Mouse (Mus musculus): Measurements from ENCODE around the gene Impg1. TPM values are rescaled to one million over a fixed set of nuclear protein-coding genes. Genes with fewer than 3 reads are reported as not detected.

Impg1 gene
- total RNA-seq (2021): not detected

GRCm38 (mm10) chr9:80465381-80465780 is at the start of gene Impg1:
Impg1 (minus strand) TSS chr9:80465481.
- no peak for DNase-seq

GRCm38 (mm10) chr9:80509464-80510153 is 44.3 kb upstream of the Impg1 start:
- DNase-seq: no peak

- DNase-seq: no peak
Observed at GRCm38 (mm10) chr9:80504496-80505012, 39.3 kb upstream of the Impg1 start.

- no peak for DNase-seq
Observed at GRCm38 (mm10) chr9:80491591-80491990, 26.3 kb upstream of the Impg1 start.

GRCm38 (mm10) chr9:80460420-80460819 is 4.9 kb downstream of the Impg1 start:
- DNase-seq: no peak

- DNase-seq: no peak
Observed at GRCm38 (mm10) chr9:80450467-80451261, 14.6 kb downstream of the Impg1 start.

GRCm38 (mm10) chr9:80441096-80441710 is 24.1 kb downstream of the Impg1 start:
- no peak for DNase-seq

GRCm38 (mm10) chr9:80391404-80391803 is 73.9 kb downstream of the Impg1 start:
- DNase-seq: no peak

GRCm38 (mm10) chr9:80391002-80391401 is 74.3 kb downstream of the Impg1 start:
- no peak for DNase-seq

- DNase-seq: no peak
Observed at GRCm38 (mm10) chr9:80387890-80388289, 77.4 kb downstream of the Impg1 start.

- DNase-seq: no peak
Observed at GRCm38 (mm10) chr9:80386492-80386891, 78.8 kb downstream of the Impg1 start.

- peak; percentile 14 for DNase-seq
Observed at GRCm38 (mm10) chr9:80386000-80386399, 79.3 kb downstream of the Impg1 start.

- no peak for DNase-seq
Observed at GRCm38 (mm10) chr9:80382711-80383110, 82.6 kb downstream of the Impg1 start.

- DNase-seq: no peak
Observed at GRCm38 (mm10) chr9:80380078-80380645, 85.1 kb downstream of the Impg1 start.

GRCm38 (mm10) chr9:80374100-80374499 is 91.2 kb downstream of the Impg1 start:
- no peak for DNase-seq

- no peak for DNase-seq
Observed at GRCm38 (mm10) chr9:80373304-80373739, 92.0 kb downstream of the Impg1 start.

- no peak for DNase-seq
Observed at GRCm38 (mm10) chr9:80368636-80369035, 96.6 kb downstream of the Impg1 start.

- DNase-seq: no peak
Observed at GRCm38 (mm10) chr9:80367520-80368204, 97.6 kb downstream of the Impg1 start.

- DNase-seq: no peak
Observed at GRCm38 (mm10) chr9:80360063-80360462, 105.2 kb downstream of the Impg1 start.

- no peak for DNase-seq
Observed at GRCm38 (mm10) chr9:80351678-80352331, 113.5 kb downstream of the Impg1 start.

GRCm38 (mm10) chr9:80351295-80351677 is 114.0 kb downstream of the Impg1 start:
- DNase-seq: no peak
